Mouse (Mus musculus) urinary bladder, postnatal 36 days (tissue): Measurements from ENCODE around the gene Wdr25.
A peak's percentile ranks its signal among the peaks of the same experiment; 100 is the strongest.

Experiments
- DNase-seq, 2 experiments: peaks; one replicate each; pipeline ENCODE4 v3.0.0; 2022; ENCODE audit warnings: low spot score in 2 of 2, mixed read lengths in 1 of 2

Wdr25 gene

GRCm38 (mm10) chr12:108896006-108896405 is 2.6 kb downstream of the Wdr25 start:
- DNase-seq: no peak

GRCm38 (mm10) chr12:108901346-108901745 is 7.9 kb downstream of the Wdr25 start:
- DNase-seq: no peak

GRCm38 (mm10) chr12:108902940-108903339 is 9.5 kb downstream of the Wdr25 start:
- DNase-seq: peak in 1 of 2 experiments; percentile 44

- DNase-seq: peak; percentile 39 to 44
These were observed 10.3 kb downstream of the Wdr25 start for GRCm38 (mm10) chr12:108903600-108904275.

GRCm38 (mm10) chr12:108904276-108904653 is 10.8 kb downstream of the Wdr25 start:
- no peak for DNase-seq

- DNase-seq: no peak
These were observed 12.3 kb downstream of the Wdr25 start for GRCm38 (mm10) chr12:108905620-108906302.

- no peak for DNase-seq
These were observed 13.0 kb downstream of the Wdr25 start for GRCm38 (mm10) chr12:108906398-108906797.

- DNase-seq: no peak
These were observed 16.5 kb downstream of the Wdr25 start for GRCm38 (mm10) chr12:108909846-108910433.

GRCm38 (mm10) chr12:108912442-108912841 is 19.0 kb downstream of the Wdr25 start:
- DNase-seq: no peak

GRCm38 (mm10) chr12:108914198-108914597 is 20.8 kb downstream of the Wdr25 start:
- DNase-seq: no peak

- DNase-seq: no peak
These were observed 21.4 kb downstream of the Wdr25 start for GRCm38 (mm10) chr12:108914709-108915340.

GRCm38 (mm10) chr12:108915893-108916292 is 22.5 kb downstream of the Wdr25 start:
- DNase-seq: no peak

GRCm38 (mm10) chr12:108916447-108917042 is 23.1 kb downstream of the Wdr25 start:
- no peak for DNase-seq

- DNase-seq: no peak
These were observed 24.1 kb downstream of the Wdr25 start for GRCm38 (mm10) chr12:108917509-108917908.

- no peak for DNase-seq
These were observed 25.3 kb downstream of the Wdr25 start for GRCm38 (mm10) chr12:108918753-108919152.

GRCm38 (mm10) chr12:108926606-108927111 is 33.2 kb downstream of the Wdr25 start:
- no peak for DNase-seq

GRCm38 (mm10) chr12:108928249-108928648 is 34.8 kb downstream of the Wdr25 start:
- DNase-seq: no peak

GRCm38 (mm10) chr12:108929475-108929874 is 36.0 kb downstream of the Wdr25 start:
- no peak for DNase-seq

GRCm38 (mm10) chr12:108931341-108932053 is 38.1 kb downstream of the Wdr25 start:
- no peak for DNase-seq

GRCm38 (mm10) chr12:108932113-108932512 is 38.7 kb downstream of the Wdr25 start:
- no peak for DNase-seq

GRCm38 (mm10) chr12:108934231-108934630 is 40.8 kb downstream of the Wdr25 start:
- no peak for DNase-seq
